Mouse (Mus musculus): ENCODE measurements at regions not wholly inside any gene's neighbourhood (a gene's known extent, or its start where the extent isn't known, plus 50 kb on each side); places are given as distances from the start of the nearest gene placed in this dataset.

DNA sequence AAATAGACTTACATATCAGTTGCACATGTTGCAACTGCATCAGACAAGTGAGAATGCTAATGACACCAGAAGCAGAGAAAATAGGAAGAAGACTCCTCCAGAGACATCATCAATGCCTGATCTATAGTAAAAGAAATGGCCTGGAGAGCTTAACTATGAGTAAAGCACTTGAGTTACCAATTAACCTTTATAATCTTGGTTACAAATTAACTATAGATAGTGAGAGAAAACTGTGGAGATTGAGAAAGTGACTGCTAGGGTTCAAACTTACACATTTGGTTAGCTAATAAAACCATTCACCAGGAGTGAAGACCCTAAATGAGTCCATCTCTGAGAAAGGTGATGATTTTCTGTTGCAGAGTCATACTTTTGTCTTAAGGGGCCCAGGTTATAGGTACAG lies 307.4 kb downstream of the Phex start:
- no peak for DNase-seq

DNA sequence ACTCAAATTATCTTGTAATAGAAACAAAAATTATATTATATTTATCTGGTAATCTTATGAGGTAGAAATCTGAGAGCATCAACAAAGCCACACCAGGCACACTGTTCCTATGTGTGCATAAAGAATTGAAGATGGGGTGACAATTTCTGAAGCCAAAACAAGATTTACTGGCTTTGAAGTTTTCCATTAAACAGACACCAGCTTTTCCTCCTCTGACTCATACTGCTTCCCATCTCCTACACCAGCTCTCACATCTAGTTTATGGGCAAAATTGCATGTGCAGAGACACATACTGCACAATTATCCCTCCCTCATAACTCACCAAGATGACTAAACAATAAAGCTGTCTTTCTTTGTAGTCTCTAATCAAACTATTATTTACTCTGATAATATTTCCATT lies 335.1 kb downstream of the Phex start:
- peak in 1 of 2 experiments; percentile 8 for DNase-seq

DNA sequence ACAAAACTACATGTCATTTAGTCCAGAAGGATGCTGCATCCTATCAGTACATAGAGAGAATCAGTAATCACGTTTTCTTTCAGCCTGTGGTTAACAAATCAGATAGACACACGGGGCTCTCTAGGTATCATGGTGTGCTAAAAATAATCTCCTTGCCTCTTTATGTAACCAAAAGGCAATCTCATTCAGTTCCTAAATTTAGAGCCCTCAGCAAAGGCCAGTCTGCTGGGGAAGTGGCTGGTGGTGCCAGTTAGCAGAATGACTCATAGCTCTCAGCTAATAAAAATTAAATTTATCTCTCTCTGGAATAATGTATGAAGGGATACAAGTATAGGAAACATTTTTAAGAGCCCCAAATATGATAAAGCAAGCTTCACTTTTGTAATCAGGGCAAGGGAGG lies 335.5 kb downstream of the Phex start:
- peak; percentile 35 to 60 for DNase-seq

GRCm38 (mm10) chrX:157078061-157078460 lies 337.1 kb downstream of the Phex start:
- DNase-seq, result peak in 1 of 2 experiments; percentile 49

DNA sequence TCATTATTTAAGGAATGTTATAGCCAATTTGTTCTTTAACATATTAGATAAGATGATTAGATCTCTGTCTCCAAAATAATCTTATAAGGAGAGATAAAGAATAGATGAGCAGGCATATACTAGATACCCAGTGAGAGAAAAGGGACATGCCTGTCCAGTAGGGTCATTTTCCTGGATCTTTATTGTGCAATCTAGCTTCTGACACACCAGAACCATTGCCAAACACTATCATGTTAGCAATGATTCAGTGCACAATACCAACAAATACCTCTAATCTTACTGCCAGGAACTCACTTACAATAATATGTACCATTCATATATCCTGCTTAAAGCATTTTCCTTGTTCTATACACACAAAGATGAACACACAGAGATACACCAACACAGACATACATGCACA lies 338.9 kb downstream of the Phex start:
- DNase-seq, result no peak

DNA sequence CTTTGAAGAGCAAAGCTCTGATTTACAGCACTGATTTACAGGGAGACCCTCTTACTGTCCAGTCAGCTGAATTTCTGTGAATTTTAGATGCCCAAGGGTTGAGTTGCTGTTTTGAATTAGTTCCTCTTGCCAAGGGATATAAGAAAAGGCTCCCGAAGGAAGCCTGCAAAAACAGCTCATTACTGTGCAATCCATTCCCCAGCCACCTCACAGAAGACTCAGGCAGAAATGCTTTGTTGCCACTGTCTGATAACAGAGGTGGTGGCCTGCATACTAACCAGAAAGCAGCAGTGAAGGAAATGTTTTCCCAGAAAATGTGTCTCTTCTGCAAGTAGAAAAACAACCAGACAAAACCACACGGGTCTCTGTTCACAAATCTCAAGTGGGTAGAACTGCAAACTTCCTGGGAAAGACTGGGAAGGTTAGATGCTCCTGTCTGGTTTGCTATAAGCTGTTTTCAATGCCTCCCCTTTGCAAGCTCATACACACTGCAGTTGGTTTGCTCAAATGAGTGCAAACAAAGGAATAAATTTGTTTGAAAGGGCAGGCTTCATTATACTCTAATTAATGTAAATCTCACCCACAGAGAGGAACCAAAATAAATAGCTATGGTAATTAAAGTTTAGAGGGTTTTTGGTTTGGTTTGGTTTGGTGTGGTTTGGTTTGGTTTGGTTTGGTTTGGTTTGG lies 363.3 kb downstream of the Phex start:
- no peak for DNase-seq

DNA sequence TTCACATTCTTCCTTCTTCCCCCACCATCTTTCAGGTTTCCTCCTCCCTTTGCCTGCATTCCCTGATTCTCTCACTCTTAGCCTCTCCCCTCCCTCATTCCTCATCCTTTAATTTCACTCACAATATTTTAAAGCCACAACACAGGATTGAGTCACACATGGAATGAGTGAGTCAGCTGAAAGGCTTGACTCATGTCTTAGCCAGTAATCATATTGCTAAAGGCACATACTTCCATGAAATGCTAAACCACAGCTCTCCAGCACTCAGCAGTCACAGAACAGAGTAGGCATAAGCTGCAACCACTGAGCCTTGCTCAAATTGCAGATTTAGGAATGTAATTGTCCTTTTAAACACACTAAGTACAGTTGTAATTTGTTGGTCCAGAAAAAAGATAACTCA lies 386.2 kb downstream of the Phex start:
- no peak for DNase-seq

- DNase-seq, result no peak
Observed at GRCm38 (mm10) chrX:157024343-157024742, 390.8 kb downstream of the Phex start.

DNA sequence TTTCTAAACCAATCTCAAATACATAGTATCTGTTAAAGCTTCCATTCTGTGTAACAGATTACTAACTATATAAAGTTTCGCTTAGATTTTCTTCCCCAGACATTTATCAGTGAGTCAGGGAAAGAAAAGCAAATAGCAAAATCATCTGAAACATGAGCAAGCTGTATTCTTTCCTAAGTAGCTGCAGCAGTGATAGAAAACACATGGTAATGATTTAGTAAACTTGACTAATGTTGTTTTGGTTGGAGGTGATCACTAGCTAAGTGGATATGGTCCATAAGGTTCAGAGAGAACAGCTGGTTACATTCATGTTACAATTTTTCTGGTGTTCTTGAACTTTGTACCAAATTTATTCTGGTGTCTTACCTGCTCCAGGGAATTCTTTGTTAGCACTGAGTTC lies 393.3 kb downstream of the Phex start:
- no peak for DNase-seq

- DNase-seq, result no peak
Observed at GRCm38 (mm10) chrX:157020337-157020736, 394.8 kb downstream of the Phex start.

- no peak for DNase-seq
Observed at GRCm38 (mm10) chrX:156989986-156990518, 425.1 kb downstream of the Phex start.

DNA sequence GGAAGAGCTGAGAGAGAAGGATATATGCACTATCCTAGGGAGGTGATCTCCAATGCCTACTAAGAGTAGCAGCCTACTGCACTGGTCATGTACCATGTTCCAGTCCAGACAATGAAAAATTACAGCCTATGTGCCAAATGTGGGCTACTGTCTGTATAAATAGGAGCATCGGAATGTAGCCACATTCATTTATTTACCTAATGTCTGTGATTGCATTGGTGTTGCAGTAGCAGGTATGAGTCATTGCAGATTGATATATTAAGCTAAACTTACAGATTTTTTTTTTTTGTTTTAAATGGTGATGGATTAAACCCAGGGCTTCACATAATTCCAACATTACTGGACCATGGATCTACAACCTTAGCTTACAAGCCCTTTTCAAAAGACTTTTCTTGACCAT lies 468.0 kb downstream of the Phex start:
- DNase-seq, result no peak

DNA sequence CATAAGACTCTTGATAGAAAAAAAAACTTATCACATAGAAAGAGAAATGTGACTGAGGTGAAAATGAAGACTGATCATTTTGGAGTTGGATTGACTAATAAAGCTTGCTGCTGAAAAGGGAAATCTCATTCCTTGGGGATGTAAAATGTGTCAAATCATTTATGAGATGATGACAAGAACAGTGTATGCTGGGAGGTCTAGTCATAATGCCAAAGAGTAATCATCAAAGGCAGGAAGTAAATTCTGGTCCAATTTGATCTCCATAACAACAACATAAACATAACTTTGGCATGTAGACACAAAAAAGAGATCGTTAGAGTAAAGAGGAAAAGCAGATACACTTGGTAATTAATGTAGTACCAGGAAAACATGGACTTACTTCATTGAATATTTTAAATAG lies 470.9 kb downstream of the Phex start:
- no peak for DNase-seq

DNA sequence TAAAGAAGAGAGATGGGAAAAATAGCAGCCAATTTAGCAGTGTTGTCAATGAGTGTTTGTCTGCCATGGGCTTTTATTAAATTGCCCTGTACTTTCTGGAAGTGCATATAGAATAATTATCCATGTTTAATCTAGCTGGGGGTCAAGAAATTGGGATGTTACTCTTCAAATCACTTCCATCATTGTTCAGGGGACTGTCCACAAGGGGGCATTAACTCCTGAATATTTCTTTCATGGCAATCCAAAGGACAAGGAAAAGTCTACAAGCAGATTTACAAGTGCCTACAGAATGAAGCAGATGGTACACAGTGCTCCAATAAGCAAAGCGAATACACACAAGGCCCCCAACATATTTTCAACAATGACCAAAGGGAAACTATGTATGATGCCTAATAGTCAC lies 501.7 kb downstream of the Phex start:
- peak in 1 of 2 experiments; percentile 10 for DNase-seq
